ENCODE assay signal across 26 mouse cellular contexts in genomic region chr14:36563229-36563865, GRCm38 (mm10).
DNase-seq lines count a peak whose midpoint lies in the region; ATAC-seq lines count a peak whose summit lies in the region.
"Had no signal": no experiment of that assay in that cellular context is flagged by ENCODE, and none has a peak within 500 bp of the region (broad histone marks: within the 10 kb centered on the region; RNA-seq: fewer than 3 reads in every experiment).

No protein-coding gene starts in this region.

- H3K27me3 ChIP-seq in neural tube, embryonic 11.5 days (ENCODE audit: control insufficient read depth, insufficient read depth, low read length): no peaks in the 10 kb centered on the region
- H3K27me3 ChIP-seq in neural tube, embryonic 15.5 days (replicated peaks): no peaks in the 10 kb centered on the region
- H3K27me3 ChIP-seq in embryonic facial prominence, embryonic 10.5 days (replicated peaks; ENCODE audit: low read depth, poor library complexity, severe bottlenecking): no peaks in the 10 kb centered on the region
- no peaks in the 10 kb centered on the region for H3K27me3 ChIP-seq in kidney, embryonic 16.5 days (ENCODE audit: insufficient read depth, low read length)
- H3K27me3 ChIP-seq: embryonic facial prominence, embryonic 12.5 days; embryonic facial prominence, embryonic 15.5 days; forebrain, embryonic 15.5 days; heart, embryonic 13.5 days; hindbrain, embryonic 12.5 days; intestine, embryonic 15.5 days had no signal

- no peaks in the 10 kb centered on the region for H3K4me1 ChIP-seq in neural tube, embryonic 11.5 days (ENCODE audit: control insufficient read depth, insufficient read depth, low read length)
- H3K4me1 ChIP-seq in neural tube, embryonic 15.5 days: no peaks in the 10 kb centered on the region
- 0 out of 2 replicates have a peak, but pooled peaks cover 2% of the 10 kb centered on the region for H3K4me1 ChIP-seq in embryonic facial prominence, embryonic 10.5 days
- no peaks in the 10 kb centered on the region for H3K4me1 ChIP-seq in kidney, embryonic 16.5 days (ENCODE audit: insufficient read depth, low read length)
- H3K4me1 ChIP-seq: embryonic facial prominence, embryonic 12.5 days; embryonic facial prominence, embryonic 15.5 days; forebrain, embryonic 15.5 days; heart, embryonic 10.5 days; heart, embryonic 13.5 days; hindbrain, embryonic 12.5 days; intestine, embryonic 15.5 days had no signal

- H3K9me3 ChIP-seq in neural tube, embryonic 11.5 days (ENCODE audit: control insufficient read depth, low read length): no peaks in the 10 kb centered on the region
- no peaks in the 10 kb centered on the region for H3K9me3 ChIP-seq in neural tube, embryonic 15.5 days (replicated peaks)
- H3K9me3 ChIP-seq in embryonic facial prominence, embryonic 10.5 days: no peaks in the 10 kb centered on the region
- H3K9me3 ChIP-seq in kidney, embryonic 16.5 days (ENCODE audit: low read length): no peaks in the 10 kb centered on the region
- H3K9me3 ChIP-seq: embryonic facial prominence, embryonic 12.5 days; embryonic facial prominence, embryonic 15.5 days; forebrain, embryonic 15.5 days; heart, embryonic 10.5 days; heart, embryonic 13.5 days; hindbrain, embryonic 12.5 days; intestine, embryonic 15.5 days had no signal

- no peak overlapping the region for H3K27ac ChIP-seq in neural tube, embryonic 11.5 days (ENCODE audit: low read depth, low read length)
- no peak overlapping the region for H3K27ac ChIP-seq in neural tube, embryonic 15.5 days (replicated peaks)
- H3K27ac ChIP-seq in embryonic facial prominence, embryonic 10.5 days (replicated peaks): no peak overlapping the region
- H3K27ac ChIP-seq in kidney, embryonic 16.5 days (ENCODE audit: low read length): no peak overlapping the region
- H3K27ac ChIP-seq: embryonic facial prominence, embryonic 12.5 days; embryonic facial prominence, embryonic 15.5 days; forebrain, embryonic 15.5 days; heart, adult 2 months; heart, embryonic 10.5 days; heart, embryonic 13.5 days; hindbrain, embryonic 12.5 days; intestine, embryonic 15.5 days had no signal

- ATAC-seq in neural tube, embryonic 11.5 days (ENCODE audit: insufficient read depth, low FRiP score, low TSS enrichment): peak; percentile 74; the same call in 1 of the 2 replicates
- ATAC-seq in neural tube, embryonic 15.5 days (ENCODE audit: low FRiP score): no peak
- no peak for ATAC-seq in monocyte, adult 5-6 weeks (replicated peaks; ENCODE audit: insufficient number of reproducible peaks, low FRiP score, low TSS enrichment, poor library complexity, severe bottlenecking)
- ATAC-seq in kidney, embryonic 16.5 days (ENCODE audit: low FRiP score, low TSS enrichment): no peak
- ATAC-seq: CD4-positive, CD25-positive, alpha-beta regulatory T cell, adult 4 months; forebrain, embryonic 15.5 days; hindbrain, embryonic 16.5 days; intestine, embryonic 15.5 days had no signal

- no peak overlapping the region for H3K9ac ChIP-seq in neural tube, embryonic 11.5 days (ENCODE audit: low read length)
- no peak overlapping the region for H3K9ac ChIP-seq in neural tube, embryonic 15.5 days (replicated peaks)
- no peak overlapping the region for H3K9ac ChIP-seq in kidney, embryonic 16.5 days (replicated peaks; ENCODE audit: low read length)
- H3K9ac ChIP-seq: embryonic facial prominence, embryonic 12.5 days; embryonic facial prominence, embryonic 15.5 days; forebrain, embryonic 15.5 days; heart, embryonic 13.5 days; hindbrain, embryonic 12.5 days; intestine, embryonic 15.5 days had no signal

- H3K36me3 ChIP-seq in neural tube, embryonic 11.5 days (ENCODE audit: control insufficient read depth, insufficient read depth, low read length): no peaks in the 10 kb centered on the region
- no peaks in the 10 kb centered on the region for H3K36me3 ChIP-seq in neural tube, embryonic 15.5 days
- no peaks in the 10 kb centered on the region for H3K36me3 ChIP-seq in embryonic facial prominence, embryonic 10.5 days (replicated peaks)
- no peaks in the 10 kb centered on the region for H3K36me3 ChIP-seq in kidney, embryonic 16.5 days (ENCODE audit: insufficient read depth, low read length)
- H3K36me3 ChIP-seq: embryonic facial prominence, embryonic 12.5 days; embryonic facial prominence, embryonic 15.5 days; forebrain, embryonic 15.5 days; heart, embryonic 10.5 days; heart, embryonic 13.5 days; hindbrain, embryonic 12.5 days; intestine, embryonic 15.5 days had no signal

- 22% methylated on average over 3 of the region's 3 CpGs for WGBS in neural tube, embryonic 11.5 days
- WGBS in neural tube, embryonic 15.5 days: 16% methylated on average over 3 of the region's 3 CpGs
- WGBS in embryonic facial prominence, embryonic 10.5 days: 52% methylated on average over 3 of the region's 3 CpGs
- WGBS in kidney, embryonic 16.5 days: 49% methylated on average over 3 of the region's 3 CpGs

- H3K4me2 ChIP-seq in neural tube, embryonic 11.5 days (ENCODE audit: low read depth): no peak overlapping the region
- H3K4me2 ChIP-seq in neural tube, embryonic 15.5 days: no peak overlapping the region
- no peak overlapping the region for H3K4me2 ChIP-seq in kidney, embryonic 16.5 days (replicated peaks; ENCODE audit: low read depth, low read length)
- H3K4me2 ChIP-seq: embryonic facial prominence, embryonic 12.5 days; embryonic facial prominence, embryonic 15.5 days; forebrain, embryonic 15.5 days; heart, embryonic 13.5 days; hindbrain, embryonic 12.5 days; intestine, embryonic 15.5 days had no signal

- no peak overlapping the region for H3K4me3 ChIP-seq in neural tube, embryonic 11.5 days (ENCODE audit: low read depth, low read length)
- H3K4me3 ChIP-seq in neural tube, embryonic 15.5 days (replicated peaks): no peak overlapping the region
- H3K4me3 ChIP-seq in embryonic facial prominence, embryonic 10.5 days: no peak overlapping the region
- no peak overlapping the region for H3K4me3 ChIP-seq in kidney, embryonic 16.5 days (ENCODE audit: low read length)
- H3K4me3 ChIP-seq: embryonic facial prominence, embryonic 12.5 days; embryonic facial prominence, embryonic 15.5 days; forebrain, embryonic 15.5 days; heart, adult 2 months; heart, embryonic 10.5 days; heart, embryonic 13.5 days; hindbrain, embryonic 12.5 days; intestine, embryonic 15.5 days had no signal

- DNase-seq in neural tube, embryonic 11.5 days (ENCODE audit: low spot score): no peak
- peak; percentile 35 for DNase-seq in embryo, embryonic 11 days
- peak; percentile 8 for DNase-seq in embryonic facial prominence, embryonic 10.5 days (ENCODE audit: low spot score)
- DNase-seq: adrenal gland, adult 2 months; adrenal gland, postnatal 14 days; cerebellum, adult 11 months; cerebellum, adult 8-10 months; cerebellum, postnatal 10 days; gastrocnemius, postnatal 10 days; gastrocnemius, postnatal 36 days; heart, adult 2 months; heart, postnatal 14 days; heart, postnatal 4 days; kidney, adult 11 months had no signal
